12 mouse cellular contexts compared by ENCODE assay signal in the genomic region with DNA sequence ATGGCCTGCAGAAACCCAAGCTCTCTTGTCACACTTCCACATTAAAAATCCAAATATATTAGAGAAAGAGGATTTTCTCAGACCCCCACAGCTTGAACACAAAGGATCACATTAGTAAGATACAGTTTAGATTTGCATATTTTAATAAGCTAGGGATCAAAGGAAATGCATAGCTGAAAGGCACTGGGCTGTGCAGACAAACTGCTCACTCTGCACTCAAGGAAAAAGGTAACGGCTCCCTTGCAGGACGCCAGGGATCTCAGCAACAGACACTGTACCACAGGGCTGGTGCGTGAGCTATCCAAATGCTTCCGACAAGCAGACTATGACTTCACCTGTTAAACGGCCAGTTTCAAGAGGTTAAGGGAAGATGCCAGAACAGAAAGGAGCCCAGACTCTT.
"Had no signal": no experiment of that assay in that cellular context is flagged by ENCODE, and none has a peak within 500 bp of the region (broad histone marks: within the 10 kb centered on the region; RNA-seq: fewer than 3 reads in every experiment).

No protein-coding gene starts in this region.

- H3K9ac ChIP-seq: limb, embryonic 15.5 days; liver, embryonic 12.5 days; lung, embryonic 14.5 days; neural tube, embryonic 12.5 days had no signal

- H3K4me1 ChIP-seq: limb, embryonic 15.5 days; liver, embryonic 12.5 days had no signal

- ATAC-seq: liver, embryonic 12.5 days had no signal

- H3K9me3 ChIP-seq: limb, embryonic 15.5 days; liver, embryonic 12.5 days; neural tube, embryonic 12.5 days had no signal

- H3K4me3 ChIP-seq: left cerebral cortex, adult 2 months; limb, embryonic 15.5 days; liver, embryonic 12.5 days; myocyte; neural tube, embryonic 12.5 days had no signal

- H3K27ac ChIP-seq: left cerebral cortex, adult 2 months; limb, embryonic 15.5 days; liver, embryonic 12.5 days; neural tube, embryonic 12.5 days; stomach, postnatal 0 days had no signal

- H3K4me2 ChIP-seq: limb, embryonic 15.5 days; liver, embryonic 12.5 days; lung, embryonic 14.5 days; neural tube, embryonic 12.5 days had no signal

- H3K27me3 ChIP-seq: limb, embryonic 15.5 days; liver, embryonic 12.5 days; neural tube, embryonic 12.5 days had no signal

- H3K36me3 ChIP-seq: limb, embryonic 15.5 days; liver, embryonic 12.5 days; neural tube, embryonic 12.5 days had no signal

- DNase-seq: kidney, adult 8-10 months; kidney, postnatal 25 days; lung, embryonic 14.5 days; lung, postnatal 10 days; lung, postnatal 4 days; thymus, postnatal 4 days had no signal
